Mouse (Mus musculus): ENCODE measurements around the gene Pdzrn3. TPM values are rescaled to one million over a fixed set of nuclear protein-coding genes. Genes with fewer than 3 reads are reported as not detected.

Gene Pdzrn3
- total and polyA plus RNA-seq, 3 experiments = 0.33 TPM; not detected in 2

DNA sequence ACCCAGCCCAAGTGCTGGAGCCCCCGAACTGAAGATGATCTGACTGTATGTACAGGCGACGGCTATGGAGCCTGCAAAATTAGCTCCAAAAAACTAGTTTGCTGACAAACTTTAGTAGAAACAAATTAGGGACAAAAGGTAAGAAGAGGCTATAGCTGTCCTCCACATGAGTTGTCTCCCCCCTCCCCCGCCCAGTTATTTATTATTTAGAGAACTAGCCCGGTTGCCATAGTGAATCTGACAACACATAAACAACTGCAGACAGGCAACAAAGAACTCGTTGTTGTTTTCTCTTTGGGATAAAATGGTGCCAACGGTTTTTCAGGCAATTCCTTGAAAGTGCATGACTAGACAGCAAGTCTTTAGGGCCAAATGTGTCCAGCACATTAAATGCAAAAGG lies 7.3 kb upstream of the Pdzrn3 start:
- no peak for ATAC-seq (ENCODE audit: extremely low read depth, insufficient number of reproducible peaks, low FRiP score, poor library complexity, severe bottlenecking)

DNA sequence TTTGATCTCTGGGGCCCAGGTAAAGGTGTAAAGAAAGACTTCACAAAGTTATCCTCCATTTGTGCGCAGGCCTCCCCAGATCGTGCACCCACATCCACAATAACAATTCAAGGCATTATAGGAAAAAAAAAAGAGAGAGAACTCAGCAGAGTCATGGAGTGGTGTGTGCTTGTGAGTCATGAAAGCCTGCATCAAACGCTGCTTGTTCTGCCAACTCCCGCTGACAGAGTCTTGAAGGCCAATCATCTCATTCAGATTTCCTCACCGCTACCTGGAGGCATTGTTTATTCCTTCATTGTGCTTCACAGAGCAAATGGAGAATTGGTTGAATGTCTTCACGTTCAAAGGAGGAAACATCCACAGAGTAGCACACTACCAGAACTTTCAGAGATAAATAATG lies 6.8 kb upstream of the Pdzrn3 start:
- TF ChIP-seq TAL1 (conservative IDR thresholded peaks at IDR 0.05; ENCODE audit: low read depth, low read length) = no peak
- no peak for TF ChIP-seq POLR2AphosphoS5 (IDR thresholded peaks at IDR 0.05; ENCODE audit: insufficient replicate concordance, low read depth, low read length)
- TF ChIP-seq CTCF (IDR thresholded peaks at IDR 0.05; ENCODE audit: low read depth, low read length) = no peak
- TF ChIP-seq GATA1 (IDR thresholded peaks at IDR 0.05; ENCODE audit: borderline replicate concordance, low read length) = no peak
- no peak for TF ChIP-seq GATA2 (IDR thresholded peaks at IDR 0.05; ENCODE audit: borderline replicate concordance, low read depth, low read length)
- H3K4me1 ChIP-seq (ENCODE audit: insufficient read depth, low read depth, low read length) = no peaks in the 10 kb centered on the region
- DNase-seq (ENCODE audit: low spot score) (no peak), ATAC-seq (ENCODE audit: extremely low read depth, insufficient number of reproducible peaks, low FRiP score, poor library complexity, severe bottlenecking) (no peak)
- H3K4me3 ChIP-seq (ENCODE audit: low read depth, low read length) = no peak overlapping the region
- no peaks in the 10 kb centered on the region for H3K36me3 ChIP-seq (replicated peaks)
- H3K27me3 ChIP-seq (ENCODE audit: insufficient read depth, low read length) = no peaks in the 10 kb centered on the region
- peaks cover 45% of the 10 kb centered on the region for H3K9me3 ChIP-seq (replicated peaks)

More for the DNA sequence above, 7.3 kb upstream of the Pdzrn3 start:
- Histone ChIP-seq H3K9me3 (replicated peaks) (peaks cover 48% of the 10 kb centered on the region), H3K4me1 (ENCODE audit: insufficient read depth, low read depth, low read length) (no peaks in the 10 kb centered on the region), H3K27me3 (ENCODE audit: insufficient read depth, low read length) (no peaks in the 10 kb centered on the region), H3K36me3 (replicated peaks) (no peaks in the 10 kb centered on the region), H3K4me3 (ENCODE audit: low read depth, low read length) (no peak overlapping the region)
- TF ChIP-seq GATA1 (IDR thresholded peaks at IDR 0.05; ENCODE audit: borderline replicate concordance, low read length) = no peak
- TF ChIP-seq GATA2 (IDR thresholded peaks at IDR 0.05; ENCODE audit: borderline replicate concordance, low read depth, low read length) = no peak
- no peak for TF ChIP-seq CTCF (IDR thresholded peaks at IDR 0.05; ENCODE audit: low read depth, low read length)
- no peak for TF ChIP-seq TAL1 (conservative IDR thresholded peaks at IDR 0.05; ENCODE audit: low read depth, low read length)
- TF ChIP-seq POLR2AphosphoS5 (IDR thresholded peaks at IDR 0.05; ENCODE audit: insufficient replicate concordance, low read depth, low read length) = no peak
- DNase-seq (ENCODE audit: low spot score) = no peak

GRCm38 (mm10) chr6:101382891-101383290 lies 5.2 kb upstream of the Pdzrn3 start:
- H3K27me3 ChIP-seq (ENCODE audit: insufficient read depth, low read length) = no peaks in the 10 kb centered on the region
- no peak for ATAC-seq (ENCODE audit: extremely low read depth, insufficient number of reproducible peaks, low FRiP score, poor library complexity, severe bottlenecking)
- H3K36me3 ChIP-seq (replicated peaks) = no peaks in the 10 kb centered on the region
- H3K4me1 ChIP-seq (ENCODE audit: insufficient read depth, low read depth, low read length) = no peaks in the 10 kb centered on the region
- no peak overlapping the region for H3K4me3 ChIP-seq (ENCODE audit: low read depth, low read length)
- DNase-seq (ENCODE audit: low spot score) = no peak
- TF ChIP-seq CTCF (IDR thresholded peaks at IDR 0.05; ENCODE audit: low read depth, low read length) (no peak), POLR2AphosphoS5 (IDR thresholded peaks at IDR 0.05; ENCODE audit: insufficient replicate concordance, low read depth, low read length) (no peak), GATA2 (IDR thresholded peaks at IDR 0.05; ENCODE audit: borderline replicate concordance, low read depth, low read length) (no peak), TAL1 (conservative IDR thresholded peaks at IDR 0.05; ENCODE audit: low read depth, low read length) (no peak), GATA1 (IDR thresholded peaks at IDR 0.05; ENCODE audit: borderline replicate concordance, low read length) (no peak)
- H3K9me3 ChIP-seq (replicated peaks) = peaks cover 43% of the 10 kb centered on the region

DNA sequence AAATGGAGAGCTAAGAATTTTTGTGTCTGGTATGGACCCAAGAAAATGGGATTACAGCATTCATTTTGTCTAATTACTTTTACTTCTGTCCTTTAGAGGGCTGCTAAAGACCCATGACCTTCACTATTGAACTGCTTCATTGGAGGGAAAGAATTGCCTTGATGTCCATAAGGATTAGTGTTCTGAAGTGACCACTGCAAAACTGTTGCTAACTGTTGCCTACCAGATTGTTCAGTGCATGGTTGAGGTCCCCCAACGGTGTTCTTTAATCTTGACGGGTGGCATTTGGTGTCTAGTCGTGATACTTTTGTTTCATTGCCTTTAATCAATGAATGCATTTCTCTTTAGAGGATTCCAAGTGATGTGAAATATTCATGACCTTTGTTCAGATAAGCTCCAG lies 1.8 kb upstream of the Pdzrn3 start:
- DNase-seq (ENCODE audit: low spot score) (no peak), ATAC-seq (ENCODE audit: extremely low read depth, insufficient number of reproducible peaks, low FRiP score, poor library complexity, severe bottlenecking) (no peak)
- no peaks in the 10 kb centered on the region for H3K27me3 ChIP-seq (ENCODE audit: insufficient read depth, low read length)

DNA sequence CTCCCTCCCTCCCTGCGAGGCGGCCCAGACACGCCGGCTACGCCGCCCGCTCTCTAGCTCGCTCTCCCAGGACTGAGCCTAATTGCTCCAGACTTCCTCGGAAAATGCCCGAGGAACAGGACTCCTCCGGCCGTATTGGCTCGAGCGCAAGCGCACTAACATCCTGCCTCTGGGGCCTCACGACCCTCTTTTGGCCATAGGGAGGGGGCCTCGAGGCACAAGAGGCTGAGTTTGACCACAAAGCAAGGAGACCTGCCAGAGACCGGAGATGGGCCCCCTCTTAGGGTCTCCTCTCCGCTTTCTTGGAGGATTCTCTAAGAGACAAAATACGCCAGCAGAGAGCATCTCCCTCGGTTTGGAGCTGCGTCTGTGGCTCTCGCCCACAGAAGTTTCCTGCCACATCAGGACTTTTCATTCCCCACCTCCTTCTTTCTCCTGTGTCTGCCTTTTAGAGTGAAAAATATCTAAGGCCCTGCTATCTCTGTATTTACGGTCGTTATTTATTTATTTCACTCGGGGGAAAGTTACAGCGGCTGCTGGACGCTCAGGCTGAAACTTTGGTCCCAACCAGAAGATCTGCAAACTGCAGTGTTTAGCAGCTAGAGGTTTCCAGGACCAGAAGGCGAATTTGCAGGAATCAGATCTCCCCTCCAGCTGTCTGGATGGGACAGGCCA lies 375 bp upstream of the Pdzrn3 start:
- ATAC-seq (ENCODE audit: extremely low read depth, insufficient number of reproducible peaks, low FRiP score, poor library complexity, severe bottlenecking) = no peak
- H3K9me3 ChIP-seq (replicated peaks) = peaks cover 56% of the 10 kb centered on the region
- no peaks in the 10 kb centered on the region for H3K36me3 ChIP-seq (replicated peaks)
- H3K4me3 ChIP-seq (ENCODE audit: low read depth, low read length) = no peak overlapping the region
- no peak for TF ChIP-seq CTCF (IDR thresholded peaks at IDR 0.05; ENCODE audit: low read depth, low read length)
- TF ChIP-seq GATA1 (IDR thresholded peaks at IDR 0.05; ENCODE audit: borderline replicate concordance, low read length) = no peak
- no peak for TF ChIP-seq POLR2AphosphoS5 (IDR thresholded peaks at IDR 0.05; ENCODE audit: insufficient replicate concordance, low read depth, low read length)
- no peak for TF ChIP-seq TAL1 (conservative IDR thresholded peaks at IDR 0.05; ENCODE audit: low read depth, low read length)
- no peak for TF ChIP-seq GATA2 (IDR thresholded peaks at IDR 0.05; ENCODE audit: borderline replicate concordance, low read depth, low read length)
- no peaks in the 10 kb centered on the region for H3K27me3 ChIP-seq (ENCODE audit: insufficient read depth, low read length)
- H3K4me1 ChIP-seq (ENCODE audit: insufficient read depth, low read depth, low read length) = no peaks in the 10 kb centered on the region
- DNase-seq (ENCODE audit: low spot score) = no peak

More for the DNA sequence above, 1.8 kb upstream of the Pdzrn3 start:
- Histone ChIP-seq H3K4me3 (ENCODE audit: low read depth, low read length) (no peak overlapping the region), H3K36me3 (replicated peaks) (no peaks in the 10 kb centered on the region), H3K4me1 (ENCODE audit: insufficient read depth, low read depth, low read length) (no peaks in the 10 kb centered on the region), H3K9me3 (replicated peaks) (peaks cover 49% of the 10 kb centered on the region)
- no peak for TF ChIP-seq GATA1 (IDR thresholded peaks at IDR 0.05; ENCODE audit: borderline replicate concordance, low read length)
- TF ChIP-seq CTCF (IDR thresholded peaks at IDR 0.05; ENCODE audit: low read depth, low read length) = no peak
- no peak for TF ChIP-seq GATA2 (IDR thresholded peaks at IDR 0.05; ENCODE audit: borderline replicate concordance, low read depth, low read length)
- TF ChIP-seq TAL1 (conservative IDR thresholded peaks at IDR 0.05; ENCODE audit: low read depth, low read length) = no peak
- TF ChIP-seq POLR2AphosphoS5 (IDR thresholded peaks at IDR 0.05; ENCODE audit: insufficient replicate concordance, low read depth, low read length) = no peak

GRCm38 (mm10) chr6:101376511-101377166 lies 1.1 kb downstream of the Pdzrn3 start:
- no peak for ATAC-seq (ENCODE audit: extremely low read depth, insufficient number of reproducible peaks, low FRiP score, poor library complexity, severe bottlenecking)
- H3K27me3 ChIP-seq (ENCODE audit: insufficient read depth, low read length) = no peaks in the 10 kb centered on the region

More at GRCm38 (mm10) chr6:101376511-101377166, 1.1 kb downstream of the Pdzrn3 start:
- DNase-seq (ENCODE audit: low spot score) = no peak
- Histone ChIP-seq H3K4me1 (ENCODE audit: insufficient read depth, low read depth, low read length) (no peaks in the 10 kb centered on the region), H3K9me3 (replicated peaks) (peaks cover 60% of the 10 kb centered on the region), H3K36me3 (replicated peaks) (no peaks in the 10 kb centered on the region), H3K4me3 (ENCODE audit: low read depth, low read length) (no peak overlapping the region; the same call in 1 of the 2 replicates)
- TF ChIP-seq POLR2AphosphoS5 (IDR thresholded peaks at IDR 0.05; ENCODE audit: insufficient replicate concordance, low read depth, low read length) (no peak), CTCF (IDR thresholded peaks at IDR 0.05; ENCODE audit: low read depth, low read length) (no peak)
